ENCODE assay signal across 14 mouse cellular contexts in the genomic region with DNA sequence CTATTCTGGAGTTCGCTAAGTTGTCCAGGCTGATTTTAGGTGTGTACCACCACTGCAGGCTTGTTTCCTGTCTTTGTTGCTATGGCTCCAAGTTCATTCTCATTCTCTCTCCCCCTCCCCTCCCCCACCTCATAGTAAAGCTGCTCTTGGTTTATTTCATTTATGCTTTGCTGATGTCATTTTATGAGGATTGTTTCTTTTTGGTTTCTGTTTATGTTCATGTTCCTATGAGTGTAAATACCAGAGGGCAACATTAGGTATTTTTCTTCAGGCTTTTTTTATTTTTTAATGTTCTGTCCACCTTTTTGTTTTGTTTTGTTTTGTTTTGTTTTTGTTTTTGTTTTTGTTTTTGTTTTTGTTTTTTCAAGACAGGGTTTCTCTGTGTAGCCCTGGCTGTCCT. TPM values are rescaled to one million over a fixed set of nuclear protein-coding genes. Genes with fewer than 3 reads are reported as not detected.
DNase-seq lines count a peak whose midpoint lies in the region; ATAC-seq lines count a peak whose summit lies in the region.
"Had no signal": no experiment of that assay in that cellular context is flagged by ENCODE, and none has a peak within 500 bp of the region (broad histone marks: within the 10 kb centered on the region; RNA-seq: fewer than 3 reads in every experiment).

Slc35g3 (minus strand) TSS at position 101 of the 400 bp plus-strand sequence.

- H3K9me3 ChIP-seq in megakaryocyte, embryonic 14.5 days = no peaks in the 10 kb centered on the region
- no peaks in the 10 kb centered on the region for H3K9me3 ChIP-seq in hindbrain, embryonic 13.5 days
- H3K9me3 ChIP-seq in limb, embryonic 15.5 days = no peaks in the 10 kb centered on the region
- H3K9me3 ChIP-seq in stomach, embryonic 16.5 days (replicated peaks; ENCODE audit: control insufficient read depth, low read length) = no peaks in the 10 kb centered on the region
- H3K9me3 ChIP-seq: embryonic facial prominence, embryonic 15.5 days; heart, embryonic 12.5 days had no signal

- peak within 1 kb of the TSS; percentile 7 for H3K4me3 ChIP-seq in megakaryocyte, embryonic 14.5 days (replicated peaks)
- H3K4me3 ChIP-seq in hindbrain, embryonic 13.5 days = no peak within 1 kb of the TSS
- no peak within 1 kb of the TSS for H3K4me3 ChIP-seq in limb, embryonic 15.5 days
- no peak within 1 kb of the TSS for H3K4me3 ChIP-seq in stomach, embryonic 16.5 days (replicated peaks; ENCODE audit: low read length)
- H3K4me3 ChIP-seq: embryonic facial prominence, embryonic 15.5 days had no signal

- no peak for DNase-seq in kidney, adult 8-10 months
- DNase-seq: cerebellum, adult 9-11 months; thymus, postnatal 25 days had no signal

- peak within 1 kb of the TSS; percentile 99 for H3K27ac ChIP-seq in hindbrain, embryonic 13.5 days
- H3K27ac ChIP-seq in limb, embryonic 15.5 days = peak within 1 kb of the TSS; percentile 100; the same call in 1 of the 2 replicates
- no peak within 1 kb of the TSS; the same call in 1 of the 2 replicates for H3K27ac ChIP-seq in stomach, embryonic 16.5 days (ENCODE audit: low read length)
- H3K27ac ChIP-seq: liver, embryonic 14.5 days; macrophage had no signal

- no peak within 1 kb of the TSS for H3K4me2 ChIP-seq in hindbrain, embryonic 13.5 days
- no peak within 1 kb of the TSS for H3K4me2 ChIP-seq in limb, embryonic 15.5 days
- H3K4me2 ChIP-seq in stomach, embryonic 16.5 days (ENCODE audit: low read depth, low read length) = no peak within 1 kb of the TSS
- H3K4me2 ChIP-seq: embryonic facial prominence, embryonic 15.5 days had no signal

- peaks cover 9% of the 10 kb centered on the region for H3K27me3 ChIP-seq in megakaryocyte, embryonic 14.5 days (replicated peaks)
- no peaks in the 10 kb centered on the region for H3K27me3 ChIP-seq in hindbrain, embryonic 13.5 days
- no peaks in the 10 kb centered on the region for H3K27me3 ChIP-seq in limb, embryonic 15.5 days
- no peaks in the 10 kb centered on the region for H3K27me3 ChIP-seq in stomach, embryonic 16.5 days (ENCODE audit: control insufficient read depth, insufficient read depth, low read length)
- H3K27me3 ChIP-seq: embryonic facial prominence, embryonic 15.5 days; heart, embryonic 12.5 days had no signal

- H3K4me1 ChIP-seq in megakaryocyte, embryonic 14.5 days = peaks cover 39% of the 10 kb centered on the region
- peaks cover 39% of the 10 kb centered on the region for H3K4me1 ChIP-seq in hindbrain, embryonic 13.5 days (replicated peaks)
- H3K4me1 ChIP-seq in limb, embryonic 15.5 days = peaks cover 29% of the 10 kb centered on the region
- peaks cover 28% of the 10 kb centered on the region for H3K4me1 ChIP-seq in stomach, embryonic 16.5 days (ENCODE audit: control insufficient read depth, insufficient read depth, low read length)

- WGBS in hindbrain, embryonic 13.5 days = 72% methylated on average over 1 of the region's 1 CpGs
- WGBS in limb, embryonic 15.5 days = 55% methylated on average over 1 of the region's 1 CpGs
- 67% methylated on average over 1 of the region's 1 CpGs for WGBS in stomach, embryonic 16.5 days

- ATAC-seq in megakaryocyte, adult 5-6 weeks (ENCODE audit: poor library complexity, severe bottlenecking) = no peak
- ATAC-seq in hindbrain, embryonic 13.5 days (ENCODE audit: low FRiP score) = no peak
- ATAC-seq in limb, embryonic 15.5 days (ENCODE audit: insufficient number of reproducible peaks, low FRiP score, low TSS enrichment, low read depth) = no peak
- no peak for ATAC-seq in stomach, embryonic 16.5 days (ENCODE audit: insufficient read depth, low FRiP score)
- ATAC-seq in activated CD4-positive, CD25-positive, alpha-beta regulatory T cell, adult 4 months = no peak
- ATAC-seq: intestine, postnatal 0 days had no signal

- H3K9ac ChIP-seq in hindbrain, embryonic 13.5 days = no peak within 1 kb of the TSS
- H3K9ac ChIP-seq in limb, embryonic 15.5 days = no peak within 1 kb of the TSS
- peak within 1 kb of the TSS; percentile 21; the same call in 1 of the 2 replicates for H3K9ac ChIP-seq in stomach, embryonic 16.5 days (ENCODE audit: low read length)
- H3K9ac ChIP-seq: embryonic facial prominence, embryonic 15.5 days; liver, embryonic 14.5 days had no signal

- no peaks in the 10 kb centered on the region for H3K36me3 ChIP-seq in megakaryocyte, embryonic 14.5 days (replicated peaks; ENCODE audit: low read length)
- no peaks in the 10 kb centered on the region for H3K36me3 ChIP-seq in hindbrain, embryonic 13.5 days
- no peaks in the 10 kb centered on the region for H3K36me3 ChIP-seq in limb, embryonic 15.5 days
- H3K36me3 ChIP-seq in stomach, embryonic 16.5 days (ENCODE audit: control insufficient read depth, insufficient read depth, low read length) = no peaks in the 10 kb centered on the region
- H3K36me3 ChIP-seq: embryonic facial prominence, embryonic 15.5 days; heart, embryonic 12.5 days had no signal

RNA-seq across cellular contexts. Expression of gene Slc35g3, which starts in this region (rescaled TPM):
- polyA plus RNA-seq in megakaryocyte, embryonic 14.5 days (2012; ENCODE audit: insufficient read depth, low replicate concordance) = not detected in 2 replicates
- total RNA-seq in megakaryocyte, adult 5-6 weeks (2015) = not detected in 2 replicates
- total RNA-seq in megakaryocyte, adult 5-6 weeks (2017) = not detected in 2 replicates
- 0.35 and 0.87 TPM in 2 replicates for polyA plus RNA-seq in hindbrain, embryonic 13.5 days (2015; fragmentation: Nextera tagmentation; extraction: Ambion mirVana)
- polyA plus RNA-seq in limb, embryonic 15.5 days (2015; fragmentation: Nextera tagmentation; extraction: Ambion mirVana) = 0.09 and 0.15 TPM in 2 replicates
- polyA plus RNA-seq in stomach, embryonic 16.5 days (2015; fragmentation: Nextera tagmentation; extraction: Ambion mirVana) = 0.17 TPM in 1 of 2 replicates, not detected in the other
- not detected for polyA plus RNA-seq in activated CD4-positive, CD25-positive, alpha-beta regulatory T cell, adult 4 months (2017; shearing (Covaris generic))
- polyA plus RNA-seq: liver, embryonic 14.5 days; macrophage had no signal
